Mouse (Mus musculus) right cerebral cortex, postnatal 10 days (tissue): ENCODE results near the gene Rab3a.

ENCODE experiments used
- DNase-seq, 2 experiments: peaks; one replicate each; pipeline ENCODE4 v3.0.0; 2021; ENCODE audit warnings: low spot score in 2 of 2

Gene Rab3a

DNA sequence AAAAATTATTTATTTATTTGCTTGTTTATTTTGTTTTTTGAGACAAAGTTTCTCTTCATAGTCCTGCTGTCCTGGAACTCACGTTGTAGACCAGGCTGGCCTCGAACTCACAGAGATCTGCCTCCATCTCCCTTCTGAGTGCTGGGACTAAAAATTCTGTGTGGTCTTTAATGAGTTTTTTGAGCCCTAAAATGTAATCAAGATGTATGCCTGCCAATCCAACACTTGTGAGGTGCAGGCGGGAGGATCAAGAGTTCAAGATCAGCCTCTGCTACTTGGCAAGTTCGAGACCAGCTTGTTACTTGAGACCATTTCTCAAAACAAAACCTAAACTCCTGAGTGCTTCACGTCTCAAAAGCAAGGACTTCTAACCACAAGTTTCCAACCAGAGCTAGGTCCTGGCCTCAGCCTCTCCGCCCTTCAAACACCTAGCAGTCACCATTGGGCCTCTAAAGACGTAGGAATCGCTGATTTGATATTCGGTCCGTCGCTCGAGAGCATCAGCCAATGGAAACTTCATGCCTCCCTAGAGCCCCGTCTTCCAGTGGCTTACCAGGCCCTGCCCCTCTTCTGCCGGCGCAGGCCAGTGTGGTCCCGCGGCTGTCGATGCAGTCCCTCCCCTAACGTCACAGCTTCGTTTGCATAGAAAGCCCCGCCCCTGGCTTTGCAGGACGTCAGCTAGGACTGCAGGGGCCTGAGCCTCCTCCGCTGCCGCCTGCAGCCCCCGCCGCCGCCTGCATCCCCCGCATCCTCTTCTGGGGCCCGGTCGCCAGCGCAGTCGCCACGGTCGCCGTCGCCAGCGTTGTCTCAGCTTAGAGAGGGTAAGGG is at the start of gene Rab3a:
Rab3a (plus strand) TSS at position 637 of the 828 bp plus-strand sequence.
- DNase-seq: peak; percentile 98 to 99

DNA sequence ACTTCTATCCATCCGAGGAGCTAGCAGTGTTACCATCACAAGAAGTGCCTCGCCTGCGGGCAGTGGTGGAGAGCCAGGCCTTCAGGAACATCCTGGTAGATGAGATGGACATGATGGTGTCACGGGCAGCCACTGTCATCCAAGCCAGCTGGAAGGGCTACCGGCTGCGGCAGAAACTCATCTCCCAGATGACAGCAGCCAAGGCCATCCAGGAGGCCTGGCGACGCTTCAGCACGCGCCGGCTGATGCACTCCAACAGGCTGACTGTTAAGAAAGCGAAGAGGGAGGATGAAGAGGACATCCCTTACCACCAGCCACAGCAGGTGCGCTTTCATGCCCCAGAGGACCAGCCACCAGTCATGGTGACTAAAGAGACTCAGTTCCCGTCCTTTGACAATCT is 46.2 kb upstream of the Rab3a start:
- no peak for DNase-seq

GRCm38 (mm10) chr8:70709794-70710193 is 44.7 kb upstream of the Rab3a start:
- DNase-seq: no peak

- no peak for DNase-seq
These were observed 44.2 kb upstream of the Rab3a start for GRCm38 (mm10) chr8:70710296-70710695.

DNA sequence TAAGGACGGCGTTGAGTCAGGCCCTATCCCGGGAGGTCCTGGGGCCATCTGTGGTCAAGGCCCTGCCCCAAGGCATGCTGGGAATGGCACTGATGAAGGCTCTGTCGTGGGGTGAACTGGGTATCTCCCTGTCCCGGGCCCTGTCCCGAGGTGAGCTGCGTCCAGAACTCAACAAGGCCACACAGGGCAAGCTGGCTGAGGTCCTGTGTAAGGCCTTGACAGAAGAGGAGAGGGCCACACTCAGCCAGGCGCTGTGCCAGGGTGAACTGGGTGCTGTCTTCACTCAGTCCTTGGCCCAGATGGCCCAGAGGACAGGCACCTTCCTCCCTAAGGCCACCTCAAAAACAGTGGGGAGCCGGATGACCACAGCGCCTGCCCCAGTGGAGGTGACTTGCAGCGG is 43.4 kb upstream of the Rab3a start:
- DNase-seq: no peak

DNA sequence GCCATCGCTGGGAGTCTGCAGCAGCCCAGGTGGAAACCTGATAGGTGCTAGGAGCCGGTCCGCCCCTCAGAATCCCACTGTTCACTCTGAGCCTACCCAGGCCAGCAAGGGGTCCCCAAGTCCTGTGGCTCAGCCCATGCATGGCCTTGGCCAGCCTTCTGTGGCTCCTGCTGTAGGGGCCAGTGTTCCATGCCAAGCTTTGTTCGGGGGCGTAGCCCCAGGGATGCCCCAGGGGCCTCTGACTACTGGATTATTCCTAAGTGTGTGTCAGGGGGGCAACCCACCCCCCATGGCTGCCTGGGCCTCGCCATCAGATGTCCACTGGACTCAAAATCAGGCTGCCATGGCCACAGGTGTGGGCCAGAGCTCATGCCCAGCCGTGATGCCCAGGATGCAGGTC is 40.5 kb upstream of the Rab3a start:
- no peak for DNase-seq

GRCm38 (mm10) chr8:70715086-70715485 is 39.4 kb upstream of the Rab3a start:
- no peak for DNase-seq

- no peak for DNase-seq
These were observed 37.7 kb upstream of the Rab3a start for GRCm38 (mm10) chr8:70716521-70717400.

GRCm38 (mm10) chr8:70718297-70718696 is 36.2 kb upstream of the Rab3a start, which contains the start of gene Gm3336:
TSS of gene Gm3336 (plus strand) at chr8:70718543.
- DNase-seq: peak in 1 of 2 experiments; percentile 60

- peak in 1 of 2 experiments; percentile 29 for DNase-seq
These were observed 34.6 kb upstream of the Rab3a start for GRCm38 (mm10) chr8:70719796-70720270.

GRCm38 (mm10) chr8:70720739-70721138 is 33.7 kb upstream of the Rab3a start:
- DNase-seq: peak; percentile 74 to 81

GRCm38 (mm10) chr8:70721601-70722000 is 32.9 kb upstream of the Rab3a start:
- DNase-seq: no peak

DNA sequence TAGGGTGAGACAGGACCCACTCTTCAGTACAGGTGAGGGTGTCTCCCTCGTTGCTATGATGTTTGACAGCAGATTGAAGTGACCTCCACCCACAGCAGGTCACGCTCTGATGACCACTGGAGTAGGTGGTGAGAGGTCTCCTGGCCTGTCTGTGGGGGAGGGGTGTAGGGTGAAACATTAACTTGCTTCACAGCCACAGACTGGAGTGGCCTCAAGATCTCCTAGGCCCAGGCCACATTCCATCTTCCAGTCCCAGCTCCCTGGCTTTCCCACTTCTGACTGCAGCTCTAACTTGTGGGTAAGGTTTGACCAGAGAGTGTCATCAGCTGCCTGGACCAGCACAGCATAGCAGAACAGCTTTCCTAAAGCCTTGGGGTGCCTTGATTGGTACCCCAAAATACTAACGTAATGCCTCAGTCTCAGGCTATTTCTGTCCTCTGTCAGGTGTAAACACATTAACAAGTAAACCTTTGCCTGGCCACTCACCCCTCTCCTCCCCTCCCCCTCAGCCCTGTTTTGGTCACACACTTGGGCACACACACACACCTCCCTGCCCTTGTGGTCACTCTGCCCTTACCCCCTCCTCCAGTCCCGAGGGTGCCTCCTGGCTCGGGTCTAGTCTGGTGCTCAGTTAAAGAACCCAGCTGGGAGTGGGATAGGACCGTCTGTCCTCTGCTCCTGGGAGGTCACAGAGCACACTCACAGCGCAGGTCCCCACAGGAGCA is 30.8 kb upstream of the Rab3a start, which contains the start of gene Pde4c:
Pde4c (plus strand) TSS at position 235 of the 725 bp plus-strand sequence.
- DNase-seq: no peak

DNA sequence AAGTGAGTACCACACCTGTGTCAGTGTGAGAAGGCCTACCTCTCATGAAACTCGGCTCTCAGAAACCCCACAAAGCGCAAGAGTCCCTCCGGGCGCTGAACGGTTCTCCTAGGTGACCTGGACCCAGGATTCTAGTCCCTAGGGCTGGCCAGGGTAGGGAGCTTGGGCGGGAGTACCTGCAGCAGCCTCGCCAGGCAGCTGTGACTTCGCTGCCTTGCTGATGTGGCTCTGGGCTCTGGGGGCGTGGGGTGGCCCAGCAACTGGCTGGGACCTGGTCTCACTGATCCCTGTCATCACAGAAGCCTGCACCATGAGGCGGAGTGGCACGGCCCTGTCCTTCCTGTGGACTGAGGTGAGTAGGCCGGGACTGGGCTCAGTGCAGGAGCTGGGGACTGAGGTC is 30.3 kb upstream of the Rab3a start:
- DNase-seq: no peak

DNA sequence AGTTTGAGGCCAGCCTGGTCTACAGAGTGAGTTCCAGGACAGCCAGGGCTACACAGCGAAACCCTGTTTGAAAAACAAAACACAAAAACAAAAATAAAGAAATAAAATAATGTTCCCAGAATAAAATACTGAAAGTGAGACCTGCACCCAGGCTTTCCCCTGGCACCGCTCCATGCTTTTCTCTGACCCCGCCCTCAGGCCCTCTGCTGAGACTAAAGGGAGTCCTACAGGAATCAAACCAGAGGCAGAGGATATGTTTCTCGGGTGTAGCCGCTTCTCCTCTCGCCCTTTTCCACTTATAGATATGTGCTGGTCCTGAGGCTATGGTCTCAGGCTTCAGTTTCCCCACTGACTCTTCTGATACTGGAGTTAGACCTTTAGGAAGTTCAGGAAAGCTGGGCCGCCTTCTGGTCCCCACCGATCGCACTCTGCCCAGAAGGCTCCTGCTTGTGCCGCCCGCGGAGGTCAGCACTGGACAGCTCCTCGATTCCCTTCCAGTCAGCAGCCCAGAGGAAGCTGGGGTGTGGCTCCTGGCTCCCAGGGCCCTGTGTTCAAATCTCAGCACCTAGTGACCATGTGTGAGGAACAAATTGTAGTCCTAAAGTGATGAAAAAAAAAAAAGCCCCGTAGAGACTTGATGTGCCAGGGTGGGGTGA is 28.6 kb upstream of the Rab3a start:
- DNase-seq: no peak

GRCm38 (mm10) chr8:70726721-70727120 is 27.8 kb upstream of the Rab3a start:
- no peak for DNase-seq

DNA sequence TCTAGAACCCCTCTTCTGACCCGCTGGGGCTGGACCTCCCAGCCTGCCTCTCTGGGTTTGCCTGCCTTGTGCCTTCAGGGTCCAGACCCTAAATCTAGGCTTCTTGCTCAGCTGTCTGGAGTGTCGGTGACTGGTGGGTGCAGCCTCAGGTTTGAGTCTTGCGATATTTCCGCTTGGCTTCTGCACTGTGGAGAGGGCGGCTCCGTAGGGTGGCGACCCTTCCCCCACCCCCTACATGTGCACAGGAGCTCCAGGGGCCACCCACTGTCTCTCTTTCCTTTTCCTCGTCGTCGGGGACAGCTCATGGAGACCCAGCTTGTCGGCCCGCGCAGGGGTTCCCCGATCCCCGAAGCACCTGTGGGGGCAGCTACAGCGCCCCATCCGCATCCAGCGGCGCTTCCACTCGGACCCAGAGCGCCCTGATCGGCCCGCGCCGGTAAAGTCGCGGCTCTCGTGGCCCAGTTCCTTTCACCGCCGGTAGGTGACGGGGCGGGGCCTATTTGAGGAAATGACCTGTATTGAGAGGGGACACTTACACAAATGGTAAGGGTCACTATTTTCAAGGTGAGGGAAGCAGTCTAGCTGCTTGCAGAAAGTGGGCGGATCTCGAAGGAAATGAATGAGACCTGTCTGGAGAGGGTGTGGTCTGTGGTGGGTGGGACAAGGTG is 24.5 kb upstream of the Rab3a start:
- DNase-seq: no peak

DNA sequence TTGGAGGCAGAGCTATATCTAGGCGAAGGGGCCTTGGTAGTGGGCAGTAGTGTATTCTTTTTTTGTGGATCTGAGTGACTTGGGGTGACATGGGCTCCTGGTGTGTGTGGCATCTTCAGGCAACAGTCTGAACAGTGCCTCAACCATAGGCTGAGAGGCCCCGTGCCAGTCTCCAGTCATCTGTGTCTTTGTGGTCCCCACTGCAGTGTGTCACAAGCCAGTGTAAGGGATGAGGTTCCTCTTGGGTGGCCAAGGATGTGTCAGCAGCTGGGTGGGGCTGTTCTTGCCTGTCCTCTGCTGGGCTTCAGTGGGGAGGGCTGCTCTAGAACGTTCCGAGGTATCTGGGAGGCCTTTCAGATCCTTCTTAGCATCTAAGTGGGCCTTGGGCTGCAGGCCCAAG is 23.5 kb upstream of the Rab3a start:
- DNase-seq: no peak

GRCm38 (mm10) chr8:70737705-70738104 is 16.8 kb upstream of the Rab3a start:
- no peak for DNase-seq

GRCm38 (mm10) chr8:70738211-70738610 is 16.3 kb upstream of the Rab3a start:
- no peak for DNase-seq

DNA sequence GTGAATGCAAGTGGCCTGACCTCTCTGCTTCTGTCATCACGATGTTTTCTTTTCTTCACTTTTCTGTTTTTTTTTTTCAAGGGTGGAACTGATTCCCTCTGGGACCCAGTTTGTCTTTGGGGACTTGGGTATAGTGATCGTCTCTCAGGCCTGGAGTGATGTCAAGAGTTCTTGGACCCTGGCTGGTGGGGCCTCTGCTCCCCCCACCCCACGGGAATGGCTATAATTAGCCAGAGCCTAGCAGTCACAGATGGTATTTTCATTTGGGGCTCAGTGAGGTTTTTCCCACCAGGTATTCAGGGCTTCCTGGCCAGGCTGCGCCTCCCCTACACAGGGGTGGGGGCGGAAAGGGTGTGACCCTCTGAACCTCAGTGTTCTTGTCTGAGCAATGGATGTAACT is 12.8 kb upstream of the Rab3a start:
- DNase-seq: no peak
